Mouse (Mus musculus) limb, embryonic 10.5 days (tissue): ENCODE data around the gene Apof. TPM values are rescaled to one million over a fixed set of nuclear protein-coding genes. Genes with fewer than 3 reads are reported as not detected.
"Not testable (repeated sequence)": the region's sequence is repeated elsewhere in the genome, so short reads cannot be mapped to it uniquely, and the experiment has no call there.

Source experiments
- DNase-seq: peaks from one replicate; pipeline ENCODE4 v3.0.0-alpha.2; 2017; ENCODE audit warnings: low spot score
- H3K27ac ChIP-seq: fragments of 300-500 bp; sonication (generic); 2 replicates; pipeline ENCODE4 v1.5.1; 2016; ENCODE audit warnings: mild to moderate bottlenecking
- H3K27me3 ChIP-seq: fragments of 300-500 bp; sonication (generic); 2 replicates; pipeline ENCODE4 v1.6.1; 2016; ENCODE audit warnings: low read depth, mild to moderate bottlenecking; ENCODE audit not compliant: poor library complexity, severe bottlenecking
- H3K36me3 ChIP-seq: fragments of 300-500 bp; sonication (generic); 2 replicates; pipeline ENCODE4 v1.6.1; 2016; ENCODE audit warnings: mild to moderate bottlenecking, moderate library complexity
- H3K4me1 ChIP-seq: fragments of 300-500 bp; sonication (generic); 2 replicates; pipeline ENCODE4 v1.6.1; 2016
- H3K4me3 ChIP-seq: fragments of 300-500 bp; sonication (generic); 2 replicates; pipeline ENCODE4 v1.5.1; 2016; ENCODE audit warnings: mild to moderate bottlenecking, moderate library complexity
- H3K9me3 ChIP-seq: fragments of 300-500 bp; sonication (generic); replicated peaks from 2 replicates; pipeline ENCODE4 v1.6.1; 2016; ENCODE audit warnings: mild to moderate bottlenecking
- WGBS: fragments of 180-500 bp; shearing (Covaris S2); methylation state at CpG from one replicate; pipeline ENCODE4 v1.1.7; 2016; 5-methylcytosine and 5-hydroxymethylcytosine counted together
- polyA plus RNA-seq: library from polyadenylated mRNA; unstranded; fragments of >200 nt; fragmentation: Nextera tagmentation; extraction: Ambion mirVana; gene quantifications from 2 replicates; pipeline ENCODE4 v1.2.1, GENCODE M21; 2016

Apof gene
- polyA plus RNA-seq, 1 experiment from 2014 or later, result not detected

GRCm38 (mm10) chr10:128263393-128264310 lies 4.8 kb upstream of the Apof start:
- WGBS, result 82% methylated on average over 6 of the region's 6 CpGs
- Histone ChIP-seq H3K36me3 (no peaks in the 10 kb centered on the region), H3K27ac (no peak overlapping the region)

GRCm38 (mm10) chr10:128269206-128269910 lies 887 bp downstream of the Apof start:
- H3K36me3 ChIP-seq, result no peaks in the 10 kb centered on the region
- peak overlapping the region; percentile 83; the same call in 1 of the 2 replicates for H3K4me3 ChIP-seq
- 87% methylated on average over 16 of the region's 16 CpGs for WGBS
- H3K27me3 ChIP-seq, result no peaks in the 10 kb centered on the region
- H3K27ac ChIP-seq, result no peak overlapping the region
- 0 out of 2 replicates have a peak, but pooled peaks cover 5% of the 10 kb centered on the region for H3K4me1 ChIP-seq
- DNase-seq, result no peak
- no peaks in the 10 kb centered on the region for H3K9me3 ChIP-seq

More at GRCm38 (mm10) chr10:128263393-128264310, 4.8 kb upstream of the Apof start:
- Histone ChIP-seq H3K4me1 (no peaks in the 10 kb centered on the region), H3K9me3 (no peaks in the 10 kb centered on the region), H3K4me3 (no peak overlapping the region), H3K27me3 (no peaks in the 10 kb centered on the region)
- DNase-seq, result no peak

- Histone ChIP-seq H3K9me3 (no peaks in the 10 kb centered on the region), H3K27me3 (no peaks in the 10 kb centered on the region), H3K4me3 (peak within 1 kb of the TSS; percentile 83), H3K36me3 (no peaks in the 10 kb centered on the region), H3K27ac (peak within 1 kb of the TSS; percentile 83), H3K4me1 (0 out of 2 replicates have a peak, but pooled peaks cover 5% of the 10 kb centered on the region)
- peak; percentile 96 for DNase-seq
- WGBS, result under 1% methylated on average over 43 of the region's 43 CpGs
Observed at GRCm38 (mm10) chr10:128270287-128270841, 1.9 kb downstream of the Apof start, which contains the start of gene Stat2. Gene Stat2, plus strand, starts transcription at chr10:128270559.

- H3K27ac ChIP-seq, result peak overlapping the region; percentile 83
- H3K9me3 ChIP-seq, result no peaks in the 10 kb centered on the region
- H3K27me3 ChIP-seq, result no peaks in the 10 kb centered on the region
- WGBS, result 46% methylated on average over 7 of the region's 7 CpGs
- H3K4me1 ChIP-seq, result 0 out of 2 replicates have a peak, but pooled peaks cover 5% of the 10 kb centered on the region
- no peaks in the 10 kb centered on the region for H3K36me3 ChIP-seq
- H3K4me3 ChIP-seq, result peak overlapping the region; percentile 83
- DNase-seq, result no peak
Observed at GRCm38 (mm10) chr10:128270866-128271265, 2.4 kb downstream of the Apof start.

- WGBS, result 69% methylated on average over 2 of the region's 2 CpGs
- DNase-seq, result no peak
Observed at GRCm38 (mm10) chr10:128271883-128272282, 3.4 kb downstream of the Apof start.

GRCm38 (mm10) chr10:128272819-128273439 lies 4.5 kb downstream of the Apof start:
- WGBS, result 77% methylated on average over 7 of the region's 7 CpGs
- DNase-seq, result not testable (repeated sequence)

More at GRCm38 (mm10) chr10:128271883-128272282, 3.4 kb downstream of the Apof start:
- Histone ChIP-seq H3K9me3 (no peaks in the 10 kb centered on the region), H3K4me3 (no peak overlapping the region), H3K36me3 (peaks cover 6% of the 10 kb centered on the region; the same call in 1 of the 2 replicates), H3K27ac (no peak overlapping the region), H3K4me1 (0 out of 2 replicates have a peak, but pooled peaks cover 5% of the 10 kb centered on the region), H3K27me3 (no peaks in the 10 kb centered on the region)

GRCm38 (mm10) chr10:128275374-128275773 lies 6.9 kb downstream of the Apof start:
- not testable (repeated sequence) for H3K27ac ChIP-seq, DNase-seq, H3K4me1 ChIP-seq, H3K4me3 ChIP-seq, H3K9me3 ChIP-seq, H3K27me3 ChIP-seq
- peaks cover 32% of the 10 kb centered on the region for H3K36me3 ChIP-seq
- 95% methylated on average over 1 of the region's 1 CpGs for WGBS

More at GRCm38 (mm10) chr10:128272819-128273439, 4.5 kb downstream of the Apof start:
- H3K27ac ChIP-seq, H3K4me1 ChIP-seq, H3K4me3 ChIP-seq, H3K9me3 ChIP-seq, H3K27me3 ChIP-seq: not testable (repeated sequence)
- H3K36me3 ChIP-seq, result peaks cover 12% of the 10 kb centered on the region; the same call in 1 of the 2 replicates

GRCm38 (mm10) chr10:128278158-128278557 lies 9.7 kb downstream of the Apof start:
- Histone ChIP-seq H3K4me3 (no peak overlapping the region), H3K4me1 (peaks cover 9% of the 10 kb centered on the region; the same call in 1 of the 2 replicates), H3K9me3 (no peaks in the 10 kb centered on the region), H3K27ac (no peak overlapping the region), H3K27me3 (no peaks in the 10 kb centered on the region), H3K36me3 (peaks cover 55% of the 10 kb centered on the region)
- DNase-seq, result no peak
- WGBS, result 63% methylated on average over 6 of the region's 6 CpGs

- Histone ChIP-seq H3K9me3 (no peaks in the 10 kb centered on the region), H3K27me3 (no peaks in the 10 kb centered on the region), H3K4me1 (peaks cover 14% of the 10 kb centered on the region; the same call in 1 of the 2 replicates), H3K4me3 (no peak overlapping the region), H3K36me3 (peaks cover 73% of the 10 kb centered on the region), H3K27ac (no peak overlapping the region)
- DNase-seq, result no peak
- 86% methylated on average over 6 of the region's 6 CpGs for WGBS
Observed at GRCm38 (mm10) chr10:128280943-128281342, 12.5 kb downstream of the Apof start.

- no peaks in the 10 kb centered on the region for H3K27me3 ChIP-seq
- H3K9me3 ChIP-seq, result no peaks in the 10 kb centered on the region
- no peak overlapping the region for H3K4me3 ChIP-seq
- H3K27ac ChIP-seq, result no peak overlapping the region
- no peak for DNase-seq
- WGBS, result 91% methylated on average over 14 of the region's 14 CpGs
- H3K4me1 ChIP-seq, result peaks cover 14% of the 10 kb centered on the region; the same call in 1 of the 2 replicates
- peaks cover 70% of the 10 kb centered on the region for H3K36me3 ChIP-seq
Observed at GRCm38 (mm10) chr10:128281682-128282081, 13.2 kb downstream of the Apof start.

GRCm38 (mm10) chr10:128282886-128283450 lies 14.5 kb downstream of the Apof start:
- DNase-seq, result no peak
- Histone ChIP-seq H3K4me3 (no peak overlapping the region), H3K4me1 (peaks cover 14% of the 10 kb centered on the region; the same call in 1 of the 2 replicates), H3K36me3 (peaks cover 61% of the 10 kb centered on the region), H3K9me3 (no peaks in the 10 kb centered on the region), H3K27me3 (no peaks in the 10 kb centered on the region), H3K27ac (peak overlapping the region; percentile 44; the same call in 1 of the 2 replicates)
- WGBS, result 91% methylated on average over 20 of the region's 20 CpGs
